Mouse (Mus musculus) thymus, adult 2 months (tissue): ENCODE measurements around the gene Cyp4f13.

Source experiments
- CTCF ChIP-seq: fragments of 200-500 bp; IDR thresholded peaks from 2 replicates; pipeline ENCODE4 v1.5.1; 2012; ENCODE audit warnings: mild to moderate bottlenecking, control low read depth, low read length, moderate library complexity, borderline replicate concordance; ENCODE audit not compliant: control insufficient read depth, poor library complexity, insufficient read depth; ENCODE audit errors: extremely low read depth
- POLR2A ChIP-seq: fragments of 200-500 bp; IDR thresholded peaks from 2 replicates; pipeline ENCODE4 v1.6.1; 2012; ENCODE audit warnings: mild to moderate bottlenecking, low read length, control low read depth, moderate library complexity; ENCODE audit not compliant: control insufficient read depth, poor library complexity, insufficient read depth; ENCODE audit errors: extremely low read depth

DNA sequence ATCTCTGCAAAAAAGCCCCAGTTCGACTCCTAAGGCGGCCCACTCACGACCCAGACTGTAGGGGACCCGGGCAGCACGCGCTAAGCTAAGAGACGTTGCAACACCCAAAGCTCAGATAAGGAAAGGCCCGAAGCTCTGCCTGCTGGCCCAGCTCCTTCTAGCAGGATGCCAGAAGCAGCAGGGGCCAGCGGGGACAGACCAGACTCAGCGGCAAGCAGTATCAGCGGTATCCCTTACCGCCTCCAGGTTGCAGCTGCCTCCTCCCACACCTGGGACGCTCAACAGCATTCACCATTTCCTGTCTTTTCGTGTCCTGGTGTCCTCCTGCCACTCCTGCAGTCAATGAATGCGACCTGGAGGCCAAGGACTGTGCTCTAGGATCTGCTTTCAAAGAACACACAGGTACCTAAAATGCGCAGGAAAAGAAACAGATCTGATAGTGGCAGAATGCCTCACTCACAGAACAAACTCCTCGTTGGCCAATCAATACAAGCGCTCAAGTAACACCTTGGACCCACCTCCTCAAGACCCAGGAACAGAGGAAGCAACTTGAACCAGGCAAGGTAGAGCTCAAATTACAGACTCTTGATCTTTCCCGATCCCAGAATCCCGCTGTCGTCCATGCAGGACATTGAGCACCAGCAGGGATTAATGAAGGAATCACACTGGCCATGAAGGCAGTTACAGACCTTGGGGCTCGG is 69.6 kb downstream of the Cyp4f13 start:
- TF ChIP-seq POLR2A, result no peak
- TF ChIP-seq CTCF, result no peak
